ENCODE assay signal across 16 mouse cellular contexts in the genomic region with DNA sequence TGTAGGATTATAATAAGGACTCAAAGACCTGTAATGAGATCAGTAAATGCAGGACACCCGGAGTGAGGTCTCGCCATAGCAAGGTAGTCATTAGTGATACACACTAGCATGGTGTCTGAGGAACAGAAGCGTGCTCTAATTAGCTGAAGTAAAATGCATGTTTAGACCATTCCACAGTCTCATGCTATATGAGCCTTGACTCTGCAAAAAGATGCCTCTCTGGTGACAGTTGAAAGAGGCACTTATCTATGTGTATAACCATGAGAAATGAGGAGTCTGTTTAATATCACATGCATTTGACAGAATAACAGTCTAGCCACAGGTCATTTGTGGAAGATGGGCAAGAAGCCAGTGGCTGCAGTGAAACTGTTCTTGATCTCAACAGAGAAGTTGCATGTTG.
"Had no signal": no experiment of that assay in that cellular context is flagged by ENCODE, and none has a peak within 500 bp of the region (broad histone marks: within the 10 kb centered on the region; RNA-seq: fewer than 3 reads in every experiment).

No protein-coding gene starts in this region.

- H3K9me3 ChIP-seq: kidney, embryonic 15.5 days; limb, embryonic 13.5 days; liver, embryonic 15.5 days; midbrain, embryonic 12.5 days; neural tube, embryonic 13.5 days; stomach, embryonic 15.5 days had no signal

- ATAC-seq: intestine, embryonic 16.5 days had no signal

- H3K36me3 ChIP-seq: kidney, embryonic 15.5 days; limb, embryonic 13.5 days; liver, embryonic 15.5 days; midbrain, embryonic 12.5 days; neural tube, embryonic 13.5 days; stomach, embryonic 15.5 days had no signal

- H3K9ac ChIP-seq: kidney, embryonic 15.5 days; limb, embryonic 13.5 days; liver, embryonic 15.5 days; midbrain, embryonic 12.5 days; neural tube, embryonic 13.5 days; stomach, embryonic 15.5 days had no signal

- H3K27ac ChIP-seq: kidney, embryonic 15.5 days; limb, embryonic 13.5 days; liver, embryonic 15.5 days; macrophage; midbrain, embryonic 12.5 days; neural tube, embryonic 13.5 days; stomach, embryonic 15.5 days had no signal

- H3K4me2 ChIP-seq: kidney, embryonic 15.5 days; limb, embryonic 13.5 days; liver, embryonic 15.5 days; midbrain, embryonic 12.5 days; neural tube, embryonic 13.5 days; stomach, embryonic 15.5 days had no signal

- DNase-seq: kidney, adult 2 months; kidney, postnatal 14 days; left cerebral cortex, postnatal 4 days; lung, adult 2 months; right cerebral cortex, postnatal 14 days; thymus, adult 2 months; thymus, postnatal 25 days had no signal

- H3K4me3 ChIP-seq: kidney, embryonic 15.5 days; limb, embryonic 13.5 days; liver, embryonic 15.5 days; megakaryocyte, embryonic 14.5 days; midbrain, embryonic 12.5 days; neural tube, embryonic 13.5 days; stomach, embryonic 15.5 days had no signal

- H3K4me1 ChIP-seq: kidney, embryonic 15.5 days; liver, embryonic 15.5 days; megakaryocyte, embryonic 14.5 days; midbrain, embryonic 12.5 days; neural tube, embryonic 13.5 days; stomach, embryonic 15.5 days had no signal

- H3K27me3 ChIP-seq: kidney, embryonic 15.5 days; limb, embryonic 13.5 days; liver, embryonic 15.5 days; megakaryocyte, embryonic 14.5 days; midbrain, embryonic 12.5 days; neural tube, embryonic 13.5 days; stomach, embryonic 15.5 days had no signal
